Mouse (Mus musculus) stomach, embryonic 14.5 days (tissue): ENCODE data around the gene Gpx8. TPM values are rescaled to one million over a fixed set of nuclear protein-coding genes. Genes with fewer than 3 reads are reported as not detected.

Source experiments
- ATAC-seq: fragments of 200-750 bp; cut with Nextera tagmentation; 2 replicates; pipeline ENCODE4 v1.8.0; 2017; ENCODE audit warnings: low read depth, moderate TSS enrichment; ENCODE audit not compliant: insufficient number of reproducible peaks, insufficient read depth, low FRiP score
- H3K27ac ChIP-seq: fragments of 300-500 bp; sonication (generic); 2 replicates; pipeline ENCODE4 v1.5.1; 2014; ENCODE audit warnings: mild to moderate bottlenecking, low read length, moderate library complexity, mixed read lengths
- H3K27me3 ChIP-seq: fragments of 300-500 bp; sonication (generic); 2 replicates; pipeline ENCODE4 v1.6.1; 2014; ENCODE audit warnings: low read length, control low read depth, mixed read lengths; ENCODE audit not compliant: control insufficient read depth, insufficient read depth
- H3K36me3 ChIP-seq: fragments of 300-500 bp; sonication (generic); 2 replicates; pipeline ENCODE4 v1.6.1; 2014; ENCODE audit warnings: mild to moderate bottlenecking, control low read depth, low read length, moderate library complexity, mixed read lengths; ENCODE audit not compliant: control insufficient read depth, insufficient read depth
- H3K4me1 ChIP-seq: fragments of 300-500 bp; sonication (generic); 2 replicates; pipeline ENCODE4 v1.6.1; 2014; ENCODE audit warnings: low read length, control low read depth, mixed read lengths; ENCODE audit not compliant: control insufficient read depth, insufficient read depth
- H3K4me2 ChIP-seq: fragments of 300-500 bp; sonication (generic); replicated peaks from 2 replicates; pipeline ENCODE4 v1.6.1; 2014; ENCODE audit warnings: low read depth, low read length, control low read depth
- H3K4me3 ChIP-seq: fragments of 300-500 bp; sonication (generic); 2 replicates; pipeline ENCODE4 v1.5.1; 2014; ENCODE audit warnings: low read depth, low read length, control low read depth
- H3K9ac ChIP-seq: fragments of 300-500 bp; sonication (generic); replicated peaks from 2 replicates; pipeline ENCODE4 v1.6.1; 2014; ENCODE audit warnings: low read depth, mild to moderate bottlenecking, control low read depth, low read length, moderate library complexity, mixed read lengths
- H3K9me3 ChIP-seq: fragments of 300-500 bp; sonication (generic); 2 replicates; pipeline ENCODE4 v1.6.1; 2016; ENCODE audit warnings: low read depth, low read length, control low read depth; ENCODE audit not compliant: control insufficient read depth
- WGBS: fragments of 180-500 bp; shearing (Covaris S2); extraction: QIAGEN DNeasy Blood & Tissue Kit; methylation state at CpG from one replicate; pipeline ENCODE4 v1.1.7; 2014; 5-methylcytosine and 5-hydroxymethylcytosine counted together
- polyA plus RNA-seq: library from polyadenylated mRNA; unstranded; fragments of >200 nt; fragmentation: Nextera tagmentation; extraction: Ambion mirVana; gene quantifications from 2 replicates; pipeline ENCODE4 v1.2.1, GENCODE M21; 2014

Gene Gpx8
- polyA plus RNA-seq, 1 experiment from 2014 or later: 164 TPM

DNA sequence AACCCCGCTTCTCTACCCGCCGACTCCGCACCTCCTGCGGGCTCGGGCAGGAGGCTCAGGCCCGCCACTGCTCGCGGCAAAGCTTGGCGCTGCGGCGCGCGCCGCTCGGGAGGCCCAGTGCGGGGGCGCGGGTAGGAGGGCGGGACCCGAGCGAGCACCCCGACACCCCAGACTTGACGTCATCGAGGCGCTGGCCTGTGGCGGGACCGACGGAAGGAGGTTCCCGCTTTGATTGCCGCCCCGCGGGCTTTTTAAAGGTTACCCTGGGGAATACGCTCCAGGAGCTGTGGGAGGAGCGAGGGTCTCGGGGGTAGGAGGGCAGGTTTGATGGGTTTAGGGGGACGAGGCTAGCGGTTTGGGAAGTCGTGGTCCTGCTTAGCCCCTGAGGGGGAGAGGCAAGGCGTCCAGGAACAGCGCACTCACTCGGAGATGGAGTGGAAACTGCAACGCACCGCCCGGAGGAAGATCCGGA lies 11.2 kb downstream of the Gpx8 start, which contains the start of gene Cdc20b:
Gene Cdc20b (plus strand): TSS at position 162 of the 472 bp plus-strand sequence.
- under 1% methylated on average over 46 of the region's 46 CpGs for WGBS
- H3K27me3 ChIP-seq: peaks cover 16% of the 10 kb centered on the region

DNA sequence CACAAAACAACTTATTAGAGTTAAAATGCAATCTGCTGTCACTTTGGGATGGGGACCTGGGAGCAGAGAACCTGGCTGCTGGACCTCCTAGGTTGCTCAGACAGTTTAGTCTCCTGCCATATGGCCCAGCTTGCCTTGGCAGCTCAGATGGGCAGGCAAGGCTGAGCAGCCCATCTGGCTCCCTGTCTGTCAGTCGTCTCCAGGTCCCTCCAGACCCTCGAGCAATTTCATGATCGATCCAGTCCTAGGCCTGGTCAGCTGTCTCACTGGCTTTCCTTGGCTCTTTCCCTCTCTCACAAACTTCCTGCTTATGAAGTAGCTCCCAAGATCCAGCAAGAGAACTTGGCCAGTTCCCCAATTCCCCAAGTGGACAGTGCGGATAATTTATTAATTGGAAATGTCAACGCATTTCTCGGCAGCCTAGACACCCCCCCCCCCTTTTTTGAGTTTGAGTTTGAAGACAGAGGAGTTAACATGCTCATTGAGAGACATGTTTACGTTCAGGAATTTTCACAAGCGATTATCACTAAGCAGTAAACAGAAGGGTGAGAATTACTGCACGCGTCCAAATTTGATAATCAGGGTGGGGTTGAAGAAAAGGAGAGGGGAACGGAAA lies 11.8 kb downstream of the Gpx8 start:
- Histone ChIP-seq H3K9ac (no peak overlapping the region), H3K9me3 (no peaks in the 10 kb centered on the region), H3K27me3 (peaks cover 16% of the 10 kb centered on the region), H3K4me1 (peaks cover 10% of the 10 kb centered on the region; the same call in 1 of the 2 replicates), H3K27ac (no peak overlapping the region), H3K36me3 (no peaks in the 10 kb centered on the region), H3K4me2 (peak overlapping the region; percentile 95), H3K4me3 (peak overlapping the region; percentile 55)
- no peak for ATAC-seq
- 2% methylated on average over 11 of the region's 11 CpGs for WGBS

More for the DNA sequence above, 11.2 kb downstream of the Gpx8 start, which contains the start of gene Cdc20b:
- H3K9ac ChIP-seq: no peak within 1 kb of the TSS; the same call in 1 of the 2 replicates
- no peaks in the 10 kb centered on the region for H3K9me3 ChIP-seq
- no peak within 1 kb of the TSS for H3K27ac ChIP-seq
- peaks cover 10% of the 10 kb centered on the region; the same call in 1 of the 2 replicates for H3K4me1 ChIP-seq
- peak within 1 kb of the TSS; percentile 55 for H3K4me3 ChIP-seq
- peak within 1 kb of the TSS; percentile 95 for H3K4me2 ChIP-seq
- no peaks in the 10 kb centered on the region for H3K36me3 ChIP-seq
- ATAC-seq: no peak

DNA sequence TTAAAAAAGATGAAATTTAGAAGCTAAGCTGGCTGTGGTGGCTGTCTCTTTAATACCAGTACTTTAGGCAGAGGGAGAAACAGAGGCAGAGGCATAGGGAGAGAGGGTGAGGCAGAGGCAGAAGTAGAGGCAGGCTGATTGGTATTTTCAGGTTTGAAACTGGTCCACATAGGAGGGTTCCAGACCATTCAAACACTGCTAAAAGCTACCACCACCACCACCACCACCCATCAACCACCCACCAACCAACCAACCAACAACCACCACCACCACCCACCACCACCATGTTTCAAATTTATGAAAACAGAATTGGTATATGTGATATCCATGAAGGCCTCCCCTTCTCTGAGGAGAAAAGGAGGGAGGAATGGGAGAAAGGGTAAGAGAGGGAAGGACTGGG lies 13.4 kb downstream of the Gpx8 start:
- peaks cover 10% of the 10 kb centered on the region; the same call in 1 of the 2 replicates for H3K4me1 ChIP-seq
- ATAC-seq: no peak
- H3K4me3 ChIP-seq: no peak overlapping the region
- H3K9me3 ChIP-seq: no peaks in the 10 kb centered on the region
- no peak overlapping the region for H3K4me2 ChIP-seq
- no peaks in the 10 kb centered on the region for H3K36me3 ChIP-seq
- H3K9ac ChIP-seq: no peak overlapping the region
- no peak overlapping the region for H3K27ac ChIP-seq
- H3K27me3 ChIP-seq: peaks cover 16% of the 10 kb centered on the region

DNA sequence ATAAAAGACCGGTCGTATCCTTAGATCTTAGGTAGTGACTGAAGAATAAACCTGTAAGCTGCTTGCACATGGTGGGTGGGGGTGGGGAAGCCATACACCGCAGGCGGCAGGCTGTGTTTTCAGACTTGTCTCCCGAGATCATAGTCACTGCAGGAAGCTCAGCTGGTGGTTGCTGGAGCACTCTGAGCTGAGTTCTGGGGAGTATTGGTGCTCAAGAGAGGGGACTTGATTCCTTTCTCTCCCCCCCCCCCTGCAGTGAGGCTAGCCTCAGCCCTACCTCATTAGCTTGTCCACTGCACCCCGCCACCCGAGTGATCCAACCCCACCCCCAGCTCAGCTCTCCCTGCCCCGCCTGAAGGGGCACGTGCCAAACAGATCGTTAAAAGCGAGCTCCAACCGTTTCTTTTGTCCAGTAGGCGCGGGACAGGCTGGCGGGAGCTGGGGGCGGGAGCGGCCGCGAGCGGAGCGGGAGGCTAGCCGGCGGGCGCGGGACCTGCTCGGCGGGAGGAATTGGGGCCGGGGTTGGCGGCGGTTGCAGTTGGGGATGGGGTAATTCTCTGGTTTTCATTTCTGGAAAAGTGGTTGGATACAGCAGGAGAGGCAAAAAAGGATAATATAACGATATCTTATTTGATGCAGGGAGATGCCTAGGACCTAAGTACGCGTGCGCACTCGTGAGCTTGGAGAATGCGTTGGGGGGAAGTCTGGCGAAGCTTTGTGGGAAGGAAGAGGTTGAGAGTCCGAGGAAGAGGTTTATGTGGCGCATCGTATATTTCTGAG lies 14.2 kb downstream of the Gpx8 start:
- under 1% methylated on average over 40 of the region's 40 CpGs for WGBS
- peaks cover 16% of the 10 kb centered on the region for H3K27me3 ChIP-seq
- peak overlapping the region; percentile 50 for H3K4me3 ChIP-seq
- no peak overlapping the region for H3K27ac ChIP-seq
- H3K4me1 ChIP-seq: peaks cover 10% of the 10 kb centered on the region; the same call in 1 of the 2 replicates
- no peaks in the 10 kb centered on the region for H3K36me3 ChIP-seq
- ATAC-seq: peak; percentile 44
- H3K9ac ChIP-seq: peak overlapping the region; percentile 36
- H3K4me2 ChIP-seq: peak overlapping the region; percentile 99
- H3K9me3 ChIP-seq: no peaks in the 10 kb centered on the region

DNA sequence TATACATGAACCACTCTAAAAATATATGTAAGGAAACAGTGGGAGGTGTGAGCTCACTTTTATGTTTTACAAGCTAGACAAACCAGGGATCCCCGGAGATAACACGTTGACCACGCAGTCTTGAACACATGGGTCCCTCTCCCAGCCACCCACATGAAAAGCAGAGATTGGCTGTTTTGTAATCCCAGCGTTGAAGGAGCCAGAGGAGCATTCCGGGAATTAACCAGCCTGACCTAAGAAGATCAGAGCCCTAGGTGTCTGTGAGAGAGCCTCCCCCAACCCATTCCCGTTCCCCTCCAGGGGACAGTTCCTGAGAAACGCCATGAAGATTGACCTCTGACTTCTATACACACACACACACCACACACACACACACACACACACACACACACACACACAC lies 14.9 kb downstream of the Gpx8 start:
- peaks cover 16% of the 10 kb centered on the region for H3K27me3 ChIP-seq
- no peaks in the 10 kb centered on the region for H3K36me3 ChIP-seq
- H3K4me3 ChIP-seq: peak overlapping the region; percentile 50
- H3K4me1 ChIP-seq: peaks cover 10% of the 10 kb centered on the region; the same call in 1 of the 2 replicates
- no peak overlapping the region for H3K9ac ChIP-seq
- H3K9me3 ChIP-seq: no peaks in the 10 kb centered on the region
- H3K27ac ChIP-seq: no peak overlapping the region
- 2% methylated on average over 7 of the region's 7 CpGs for WGBS
- ATAC-seq: no peak
- peak overlapping the region; percentile 99 for H3K4me2 ChIP-seq

DNA sequence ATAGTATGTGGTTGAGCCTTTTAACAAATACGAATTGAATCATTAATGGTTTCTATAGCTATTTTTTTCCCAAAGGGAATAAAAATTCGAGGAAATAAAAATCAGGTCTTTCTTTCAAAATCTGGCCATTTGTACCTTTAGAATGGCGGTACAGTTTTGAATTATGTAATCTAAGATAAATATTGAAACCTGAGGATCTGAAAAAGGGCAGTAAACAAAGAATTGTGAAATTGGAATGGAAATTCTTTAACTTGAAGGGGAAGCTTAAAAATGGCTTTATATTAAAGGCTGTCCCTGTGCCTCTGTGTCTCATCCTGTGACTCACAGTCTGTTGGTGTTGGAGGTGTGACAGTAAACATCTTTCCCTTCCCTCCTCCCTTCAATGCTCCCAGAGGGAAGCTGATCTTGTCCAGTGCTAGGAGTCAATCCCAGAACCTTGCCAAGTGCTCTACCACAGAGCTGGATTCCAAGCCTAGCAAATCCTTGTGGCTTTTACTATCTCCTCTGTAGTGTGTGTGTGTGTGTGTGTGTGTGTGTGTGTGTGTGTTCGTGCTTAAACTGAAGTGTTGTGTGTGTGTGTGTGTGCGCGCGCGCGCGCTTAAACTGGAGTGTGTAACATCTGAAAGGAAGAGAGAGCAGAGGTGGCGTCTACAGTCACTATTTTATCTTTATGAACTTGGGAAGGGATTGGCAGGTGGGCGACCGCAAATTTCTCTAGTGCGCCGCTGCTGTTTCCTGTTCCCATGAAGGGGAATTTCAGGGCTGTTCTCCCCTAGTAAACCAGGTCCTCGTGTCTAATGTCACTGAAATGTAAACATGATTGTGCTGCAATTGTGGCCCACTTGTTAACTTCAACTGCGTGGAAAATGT lies 22.7 kb downstream of the Gpx8 start:
- no peaks in the 10 kb centered on the region for H3K36me3 ChIP-seq
- no peak overlapping the region for H3K4me3 ChIP-seq
- no peak overlapping the region for H3K4me2 ChIP-seq
- H3K4me1 ChIP-seq: no peaks in the 10 kb centered on the region
- no peak overlapping the region for H3K9ac ChIP-seq
- 67% methylated on average over 17 of the region's 17 CpGs for WGBS
- no peak overlapping the region for H3K27ac ChIP-seq
- ATAC-seq: no peak
- no peaks in the 10 kb centered on the region for H3K9me3 ChIP-seq
- no peaks in the 10 kb centered on the region for H3K27me3 ChIP-seq

DNA sequence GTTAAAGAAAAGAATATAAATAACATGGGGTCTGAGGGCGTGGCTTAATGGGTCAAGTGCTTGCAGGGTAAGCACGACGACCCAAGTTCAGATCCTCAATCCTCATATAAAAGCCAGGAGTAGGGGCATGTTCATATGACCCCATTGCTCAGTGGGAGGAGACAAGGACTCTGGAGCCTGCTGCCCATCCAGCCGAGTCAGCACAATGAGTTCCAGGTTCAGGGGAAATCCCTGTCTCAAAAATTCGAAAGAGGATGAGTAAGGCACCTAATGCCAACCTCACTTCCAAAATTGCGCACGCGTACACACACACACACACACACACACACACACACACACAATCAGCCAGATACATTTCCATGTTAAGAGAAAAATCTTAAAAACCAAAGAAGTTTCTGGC lies 23.7 kb downstream of the Gpx8 start:
- H3K9ac ChIP-seq: no peak overlapping the region
- no peak overlapping the region for H3K27ac ChIP-seq
- H3K4me3 ChIP-seq: no peak overlapping the region
- no peak overlapping the region for H3K4me2 ChIP-seq
- WGBS: 66% methylated on average over 8 of the region's 8 CpGs
- H3K4me1 ChIP-seq: no peaks in the 10 kb centered on the region
- no peak for ATAC-seq
- no peaks in the 10 kb centered on the region for H3K27me3 ChIP-seq
- H3K9me3 ChIP-seq: no peaks in the 10 kb centered on the region
- H3K36me3 ChIP-seq: no peaks in the 10 kb centered on the region

DNA sequence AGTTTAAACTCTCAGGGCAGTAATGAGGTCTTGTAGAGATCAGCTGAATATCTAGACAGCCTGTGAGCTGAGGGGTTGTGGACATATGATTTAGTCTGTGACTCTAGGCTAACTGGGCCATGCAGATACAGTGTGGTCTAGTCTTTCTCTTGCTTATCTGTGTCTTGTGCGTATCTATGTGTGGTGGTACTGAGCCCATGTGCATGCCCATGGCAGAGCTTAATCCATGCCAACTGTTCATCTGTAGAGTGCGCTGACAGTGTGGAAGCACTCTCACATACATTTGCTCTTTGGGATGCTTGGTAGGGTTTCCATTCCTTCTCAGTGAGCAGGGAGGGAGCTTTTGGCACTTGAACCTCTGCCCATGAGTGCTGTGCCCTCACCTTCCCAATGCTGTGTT lies 24.7 kb downstream of the Gpx8 start:
- no peak for ATAC-seq
- Histone ChIP-seq H3K36me3 (no peaks in the 10 kb centered on the region), H3K4me3 (no peak overlapping the region), H3K4me1 (no peaks in the 10 kb centered on the region), H3K27me3 (no peaks in the 10 kb centered on the region), H3K9me3 (no peaks in the 10 kb centered on the region), H3K9ac (no peak overlapping the region), H3K4me2 (no peak overlapping the region), H3K27ac (no peak overlapping the region)
- WGBS: 85% methylated on average over 2 of the region's 2 CpGs
